Mouse (Mus musculus) megakaryocyte, embryonic 14.5 days (primary cell): Measurements from ENCODE around the gene Sdr9c7. TPM values are rescaled to one million over a fixed set of nuclear protein-coding genes. Genes with fewer than 3 reads are reported as not detected.

Source experiments
- H3K27me3 ChIP-seq: replicated peaks from 2 replicates; pipeline ENCODE3; 2012; ENCODE audit warnings: inconsistent platforms
- H3K36me3 ChIP-seq: replicated peaks from 2 replicates; pipeline ENCODE3; 2012; ENCODE audit warnings: low read length, inconsistent platforms, mixed read lengths
- H3K4me1 ChIP-seq: 2 replicates; pipeline ENCODE4 v1.6.1; 2012; ENCODE audit warnings: inconsistent platforms
- H3K4me3 ChIP-seq: replicated peaks from 2 replicates; pipeline ENCODE3; 2012; ENCODE audit warnings: moderate library complexity, mild to moderate bottlenecking, inconsistent platforms
- H3K9me3 ChIP-seq: 2 replicates; pipeline ENCODE4 v1.6.1; 2012; ENCODE audit warnings: inconsistent platforms
- FLI1 ChIP-seq: IDR thresholded peaks from 2 replicates; pipeline ENCODE4 v1.6.1; 2012; ENCODE audit warnings: low read length, inconsistent platforms, mixed read lengths
- GATA1 ChIP-seq: IDR thresholded peaks from 3 replicates; pipeline ENCODE4 v1.6.1; 2012; ENCODE audit warnings: mixed read lengths, low read length, inconsistent platforms, borderline replicate concordance
- polyA plus RNA-seq: library from polyadenylated mRNA; stranded (reverse); fragments of >175 nt; gene quantifications from 2 replicates; pipeline ENCODE4 v1.2.3, GENCODE M21; 2012; ENCODE audit warnings: low replicate concordance; ENCODE audit not compliant: insufficient read depth

Sdr9c7 gene
- polyA plus RNA-seq, 1 experiment = not detected

DNA sequence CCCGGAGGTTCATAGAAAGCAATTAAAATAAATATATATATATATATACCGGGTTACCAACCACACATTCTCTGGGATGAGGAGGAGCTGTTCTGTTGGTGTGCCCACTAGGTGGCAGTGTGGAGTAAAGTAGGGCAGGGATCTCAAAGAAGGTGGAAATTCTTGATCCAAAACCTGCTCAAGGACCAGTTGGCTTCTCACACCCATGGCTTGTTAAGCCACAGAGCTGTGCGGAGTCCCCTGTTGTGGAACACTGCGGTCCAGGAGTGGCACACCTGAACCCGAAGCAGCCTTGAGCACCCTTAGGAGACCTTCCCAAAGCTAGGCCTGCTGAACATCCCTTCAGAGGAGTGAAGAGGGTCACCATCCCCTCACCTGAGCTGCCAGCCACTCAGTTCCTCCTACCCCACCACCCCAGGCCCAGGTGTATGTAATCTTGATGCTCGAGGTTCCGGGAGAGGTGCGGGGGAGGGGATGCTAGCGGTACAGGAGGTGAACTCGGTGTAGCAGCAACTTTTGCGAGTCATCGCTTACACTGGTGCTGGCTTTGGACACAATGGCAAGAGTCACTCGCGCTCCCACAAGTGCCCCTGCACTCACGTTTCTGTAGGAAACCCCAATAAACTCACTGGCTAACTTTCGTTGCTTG, 58.0 kb downstream of the Sdr9c7 start:
- peaks cover 6% of the 10 kb centered on the region for H3K9me3 ChIP-seq
- H3K4me3 ChIP-seq = no peak overlapping the region
- no peaks in the 10 kb centered on the region for H3K36me3 ChIP-seq
- no peaks in the 10 kb centered on the region for H3K4me1 ChIP-seq
- no peak for TF ChIP-seq GATA1
- no peak for TF ChIP-seq FLI1
- peaks cover 14% of the 10 kb centered on the region for H3K27me3 ChIP-seq

DNA sequence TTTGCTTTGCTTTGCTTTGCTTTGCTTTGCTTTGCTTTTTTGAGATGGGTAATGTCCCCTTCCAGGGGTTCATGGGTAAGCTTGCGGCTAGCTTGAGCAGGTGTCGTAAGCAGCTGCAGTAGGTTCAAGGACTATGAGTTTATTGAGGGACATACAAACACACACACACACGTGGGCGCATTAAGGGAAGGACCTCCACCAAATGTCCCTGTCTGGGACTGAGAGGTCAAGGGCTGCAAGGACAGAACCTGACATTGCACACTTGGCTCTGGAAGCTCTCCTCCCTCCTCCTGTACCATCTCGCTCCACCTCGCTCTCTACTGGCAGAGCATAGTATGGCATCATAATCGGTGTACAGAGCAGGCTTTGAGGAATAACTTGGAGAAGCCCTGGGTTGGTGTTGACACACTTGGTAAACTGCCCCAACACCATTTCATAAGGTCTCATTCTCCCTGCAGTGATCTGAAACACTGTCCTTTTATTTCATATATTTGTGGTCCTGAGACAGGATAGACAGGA, 60.9 kb downstream of the Sdr9c7 start:
- TF ChIP-seq FLI1 (no peak), GATA1 (no peak)
- H3K36me3 ChIP-seq = no peaks in the 10 kb centered on the region

More for the DNA sequence above, 60.9 kb downstream of the Sdr9c7 start:
- peaks cover 6% of the 10 kb centered on the region for H3K27me3 ChIP-seq
- H3K9me3 ChIP-seq = peaks cover 10% of the 10 kb centered on the region
- H3K4me3 ChIP-seq = peak overlapping the region; percentile 14
- H3K4me1 ChIP-seq = no peaks in the 10 kb centered on the region

Other genes with a start within 250 kb of the Sdr9c7 start
- gene Nemp1, start 231.6 kb upstream of the Sdr9c7 start, polyA plus RNA-seq = 1.5 TPM in 1 of 2 replicates, not detected in the other
- gene Nab2, start 229.9 kb upstream of the Sdr9c7 start, polyA plus RNA-seq = 19.1 and 21.3 TPM in 2 replicates
- 0.04 TPM in 1 of 2 replicates, not detected in the other for gene Myo1a, start 193.3 kb upstream of the Sdr9c7 start, polyA plus RNA-seq
- not detected in 2 replicates for gene Tac2, start 174.0 kb upstream of the Sdr9c7 start, polyA plus RNA-seq
- 0.30 and 0.54 TPM in 2 replicates for gene Zbtb39, start 159.0 kb upstream of the Sdr9c7 start, polyA plus RNA-seq
- gene Gpr182, start 146.8 kb upstream of the Sdr9c7 start, polyA plus RNA-seq = not detected in 2 replicates
- gene Rdh1, start 138.8 kb upstream of the Sdr9c7 start, polyA plus RNA-seq = not detected in 2 replicates
- gene Rdh16f1, start 138.7 kb upstream of the Sdr9c7 start, polyA plus RNA-seq = not detected in 2 replicates
- gene Rdh9, start 122.1 kb upstream of the Sdr9c7 start, polyA plus RNA-seq = not detected in 2 replicates
- gene Rdh16, start 97.4 kb upstream of the Sdr9c7 start, polyA plus RNA-seq = not detected in 2 replicates
- not detected in 2 replicates for gene Rdh19, start 48.6 kb upstream of the Sdr9c7 start, polyA plus RNA-seq
- not detected in 2 replicates for gene Rdh16f2, start 32.0 kb upstream of the Sdr9c7 start, polyA plus RNA-seq
- not detected in 2 replicates for gene Rdh7, start 9.7 kb upstream of the Sdr9c7 start, polyA plus RNA-seq
- not detected in 2 replicates for gene Hsd17b6, start 109.1 kb downstream of the Sdr9c7 start, polyA plus RNA-seq
- 2.6 TPM in 1 of 2 replicates, not detected in the other for gene Prim1, start 116.7 kb downstream of the Sdr9c7 start, polyA plus RNA-seq
- gene Naca, start 137.1 kb downstream of the Sdr9c7 start, polyA plus RNA-seq = 24.2 and 146 TPM in 2 replicates
- gene Ptges3, start 160.4 kb downstream of the Sdr9c7 start, polyA plus RNA-seq = 77.9 and 96.2 TPM in 2 replicates
- gene Atp5b, start 184.8 kb downstream of the Sdr9c7 start, polyA plus RNA-seq = 796 and 843 TPM in 2 replicates
- 6.9 and 16.7 TPM in 2 replicates for gene Baz2a, start 193.1 kb downstream of the Sdr9c7 start, polyA plus RNA-seq